Mouse (Mus musculus) C2C12 (cell line): Measurements from ENCODE around the gene Gm128.

ENCODE experiments used
- CEBPB ChIP-seq: IDR thresholded peaks from one replicate; pipeline ENCODE4 v1.6.1; 2011; ENCODE audit warnings: low read depth, mild to moderate bottlenecking, control low read depth, moderate library complexity
- CTCF ChIP-seq: IDR thresholded peaks from one replicate; pipeline ENCODE4 v1.5.1; 2011; ENCODE audit not compliant: control insufficient read depth, insufficient read depth, insufficient read length
- FOSL1 ChIP-seq: IDR thresholded peaks from one replicate; pipeline ENCODE4 v1.8.0; 2011; ENCODE audit warnings: mild to moderate bottlenecking, low read length; ENCODE audit not compliant: poor library complexity, insufficient read depth, severe bottlenecking
- MAX ChIP-seq: IDR thresholded peaks from one replicate; pipeline ENCODE4 v1.6.1; 2011; ENCODE audit warnings: mild to moderate bottlenecking, control low read depth
- MYOG ChIP-seq: IDR thresholded peaks from one replicate; pipeline ENCODE4 v1.6.1; 2011; ENCODE audit not compliant: control insufficient read depth, insufficient read length; ENCODE audit errors: extremely low read depth
- USF1 ChIP-seq: IDR thresholded peaks from one replicate; pipeline ENCODE4 v1.6.1; 2011; ENCODE audit warnings: low read depth, mild to moderate bottlenecking, control low read depth, moderate library complexity

DNA sequence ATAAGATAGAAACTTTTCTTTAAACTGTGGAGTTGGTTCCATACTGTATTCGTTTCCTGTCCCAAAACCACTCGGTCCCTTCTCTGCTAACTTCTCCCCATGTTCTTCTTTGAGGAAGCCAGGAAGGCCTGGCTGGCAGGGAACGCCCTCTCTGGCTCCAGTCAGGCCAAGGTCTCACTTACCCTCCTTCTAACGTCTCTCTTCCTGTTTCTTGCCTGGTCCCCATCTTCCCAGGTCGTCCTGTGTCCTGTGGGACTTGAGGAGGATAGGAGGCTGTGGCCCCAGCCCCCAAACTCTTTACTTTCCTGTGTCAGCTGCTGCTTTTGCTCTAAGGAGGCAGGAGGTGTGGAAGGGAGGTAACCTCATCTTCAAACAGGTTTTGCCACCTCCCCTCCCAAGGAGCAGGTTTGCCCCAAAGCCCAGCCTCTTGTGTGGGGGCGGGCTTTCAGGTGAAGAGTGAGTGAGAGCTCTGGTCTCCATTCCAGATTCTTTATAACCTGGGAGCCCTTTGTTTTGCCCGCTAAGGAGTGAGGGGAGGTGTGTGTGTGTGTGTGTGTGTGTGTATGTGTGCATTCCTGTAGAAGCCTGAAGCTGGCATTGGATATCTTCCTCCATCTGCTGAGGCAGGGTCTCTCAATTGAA is 9.5 kb upstream of the Gm128 start, which contains the start of gene Bnipl:
- TF ChIP-seq CTCF (no peak), USF1 (no peak), CEBPB (no peak), MYOG (no peak), MAX (no peak), FOSL1 (no peak)
